Mouse (Mus musculus) CH12.LX (cell line): ENCODE data around the gene R3hdm2.

Source experiments
- CHD1 ChIP-seq: IDR thresholded peaks from 2 replicates; pipeline ENCODE4 v1.6.1; 2012; ENCODE audit warnings: low read depth, low read length, improper control_type of control experiment, inconsistent platforms
- CHD2 ChIP-seq: IDR thresholded peaks from 2 replicates; pipeline ENCODE4 v1.6.1; 2011; ENCODE audit warnings: low read length, improper control_type of control experiment
- CTCF ChIP-seq, 2 experiments: IDR thresholded peaks in 1 of 2; conservative IDR thresholded peaks in 1 of 2; 2 replicates each; pipeline ENCODE4 v1.5.1; 2011 to 2012; ENCODE audit warnings: low read depth in 2 of 2, low read length in 2 of 2, improper control_type of control experiment in 1 of 2, inconsistent platforms in 1 of 2, mild to moderate bottlenecking in 1 of 2, moderate library complexity in 1 of 2
- GABPA ChIP-seq: IDR thresholded peaks from 2 replicates; pipeline ENCODE4 v1.6.1; 2012; ENCODE audit warnings: low read depth, low read length, improper control_type of control experiment, inconsistent platforms; ENCODE audit not compliant: insufficient replicate concordance
- MAFK ChIP-seq: IDR thresholded peaks from 2 replicates; pipeline ENCODE4 v1.6.1; 2011; ENCODE audit warnings: low read length, improper control_type of control experiment; ENCODE audit not compliant: insufficient replicate concordance
- MAX ChIP-seq: IDR thresholded peaks from 2 replicates; pipeline ENCODE4 v1.6.1; 2011; ENCODE audit warnings: low read length, improper control_type of control experiment
- POLR2A ChIP-seq: IDR thresholded peaks from 2 replicates; pipeline ENCODE4 v1.6.1; 2011; ENCODE audit warnings: low read depth, mild to moderate bottlenecking, improper control_type of control experiment, low read length
- UBTF ChIP-seq: IDR thresholded peaks from 2 replicates; pipeline ENCODE4 v1.6.1; 2012; ENCODE audit warnings: low read depth, mild to moderate bottlenecking, inconsistent platforms, low read length, improper control_type of control experiment, moderate library complexity

DNA sequence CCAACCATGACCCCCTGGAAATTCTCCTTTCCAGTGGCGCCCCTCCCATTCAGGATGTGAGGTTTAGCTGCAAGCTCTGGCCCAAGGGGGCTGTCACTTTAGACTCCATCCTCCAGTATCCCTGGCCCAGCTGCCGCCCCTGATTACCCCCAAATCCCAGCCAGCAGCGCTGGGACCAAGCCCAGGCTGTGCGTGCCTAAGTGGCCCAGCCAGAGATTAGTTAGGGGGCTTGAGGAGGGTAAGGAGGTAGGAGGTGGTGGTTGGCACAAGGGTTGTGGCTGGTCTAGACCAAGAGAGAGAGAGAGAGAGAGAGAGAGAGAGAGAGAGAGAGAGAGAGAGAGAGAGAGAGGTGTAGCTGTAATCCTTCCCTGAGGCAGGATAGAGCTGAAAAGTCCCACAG is 151.4 kb downstream of the R3hdm2 start:
- TF ChIP-seq CTCF (conservative IDR thresholded peaks at IDR 0.05 in 1 of 2, IDR thresholded peaks at IDR 0.05 in 1 of 2; ENCODE audit: low read depth in 2 of 2, low read length in 2 of 2) (no peak), CHD2 (no peak), POLR2A (no peak), GABPA (no peak), MAX (no peak), UBTF (no peak), CHD1 (no peak), MAFK (no peak)
